Mouse (Mus musculus): ENCODE results near the gene Sstr4.
A peak's percentile ranks its signal among the peaks of the same experiment; 100 is the strongest.

The Sstr4 gene

GRCm38 (mm10) chr2:148396209-148396608 is 1.1 kb downstream of the Sstr4 start:
- no peak for DNase-seq

- no peak for DNase-seq
Observed at GRCm38 (mm10) chr2:148397015-148397783, 2.1 kb downstream of the Sstr4 start.

- DNase-seq: no peak
Observed at GRCm38 (mm10) chr2:148397784-148398100, 2.6 kb downstream of the Sstr4 start.

GRCm38 (mm10) chr2:148398901-148399685 is 3.9 kb downstream of the Sstr4 start:
- DNase-seq: no peak

GRCm38 (mm10) chr2:148402227-148402626 is 7.1 kb downstream of the Sstr4 start:
- DNase-seq: no peak

GRCm38 (mm10) chr2:148404906-148405305 is 9.8 kb downstream of the Sstr4 start:
- no peak for DNase-seq

- peak; percentile 39 for DNase-seq
Observed at GRCm38 (mm10) chr2:148406160-148406970, 11.2 kb downstream of the Sstr4 start.

GRCm38 (mm10) chr2:148406971-148407869 is 12.1 kb downstream of the Sstr4 start:
- peak; percentile 42 for DNase-seq

GRCm38 (mm10) chr2:148407870-148408760 is 13.0 kb downstream of the Sstr4 start, which contains the start of gene Thbd:
Gene Thbd, minus strand, starts transcription at chr2:148408188.
- DNase-seq: peak; percentile 50

- peak; percentile 11 for DNase-seq
Observed at GRCm38 (mm10) chr2:148408761-148409120, 13.6 kb downstream of the Sstr4 start.

- peak; percentile 74 for DNase-seq
Observed at GRCm38 (mm10) chr2:148409141-148409540, 14.0 kb downstream of the Sstr4 start.

GRCm38 (mm10) chr2:148409821-148410220 is 14.7 kb downstream of the Sstr4 start:
- no peak for DNase-seq

- no peak for DNase-seq
Observed at GRCm38 (mm10) chr2:148419151-148419550, 24.0 kb downstream of the Sstr4 start.

GRCm38 (mm10) chr2:148419776-148420175 is 24.6 kb downstream of the Sstr4 start:
- no peak for DNase-seq

GRCm38 (mm10) chr2:148421112-148421511 is 26.0 kb downstream of the Sstr4 start:
- DNase-seq: no peak

- no peak for DNase-seq
Observed at GRCm38 (mm10) chr2:148421706-148422105, 26.6 kb downstream of the Sstr4 start.

- DNase-seq: no peak
Observed at GRCm38 (mm10) chr2:148425709-148426382, 30.7 kb downstream of the Sstr4 start.

- DNase-seq: no peak
Observed at GRCm38 (mm10) chr2:148427553-148427952, 32.4 kb downstream of the Sstr4 start.

GRCm38 (mm10) chr2:148428523-148428922 is 33.4 kb downstream of the Sstr4 start:
- no peak for DNase-seq

- no peak for DNase-seq
Observed at GRCm38 (mm10) chr2:148429001-148429505, 33.9 kb downstream of the Sstr4 start.

All from retina, postnatal 1 day (tissue).